Mouse (Mus musculus): ENCODE measurements around the gene Nfat5.

- TF ChIP-seq E2F4 (IDR thresholded peaks at IDR 0.05; ENCODE audit: insufficient read depth) (no peak), POLR2A (IDR thresholded peaks at IDR 0.05; ENCODE audit: insufficient read length, low read depth) (no peak)
Observed at GRCm38 (mm10) chr8:107248456-107248855, 44.8 kb upstream of the Nfat5 start.
